Mouse (Mus musculus) embryo, embryonic 9.5 days (tissue): ENCODE data around the gene Pigt.

ENCODE experiments used
- DNase-seq: peaks from one replicate; pipeline ENCODE4 v3.0.0-alpha.2; 2017; ENCODE audit errors: extremely low spot score

The Pigt gene

DNA sequence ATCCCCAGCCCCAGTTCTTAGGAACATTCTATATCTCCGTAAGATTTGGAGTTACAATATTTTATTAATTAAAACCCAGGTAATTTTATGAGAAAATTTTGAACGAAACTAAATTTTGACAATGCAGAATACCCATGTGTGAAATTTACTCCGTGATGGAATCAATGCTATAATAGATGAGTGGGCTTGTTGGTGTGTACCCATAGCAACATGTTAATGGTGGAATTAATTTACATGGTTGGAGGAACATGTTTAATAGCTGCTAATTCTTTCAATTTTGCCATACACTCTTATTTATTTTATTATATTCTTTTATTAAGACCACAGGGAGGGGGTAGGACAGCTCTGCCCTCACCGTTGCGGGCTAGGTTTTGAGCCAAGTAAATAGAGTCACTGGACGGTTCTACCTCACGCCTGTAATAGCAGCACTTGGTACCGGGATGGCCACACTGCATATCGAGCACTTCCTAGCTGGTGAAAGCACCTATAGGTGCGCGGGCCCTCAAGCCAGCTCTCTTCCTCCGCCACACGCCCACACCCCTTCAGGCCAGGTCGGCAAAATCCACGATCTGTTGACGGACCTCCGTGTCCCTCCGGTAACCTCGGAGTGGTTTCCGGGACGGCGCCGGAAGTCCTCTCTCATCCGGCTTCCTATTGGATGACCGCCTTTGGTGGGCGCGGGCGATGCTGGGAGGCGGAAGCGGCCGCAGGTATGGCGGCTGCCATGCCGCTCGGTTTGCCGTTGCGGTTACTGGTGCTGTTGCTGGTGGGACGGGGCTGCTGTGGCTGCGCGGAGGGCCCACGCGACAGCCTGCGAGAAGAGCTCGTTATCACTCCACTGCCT is at the start of gene Pigt:
TSS of gene Pigt (plus strand) at position 674 of the 844 bp plus-strand sequence.
- peak; percentile 78 for DNase-seq

DNA sequence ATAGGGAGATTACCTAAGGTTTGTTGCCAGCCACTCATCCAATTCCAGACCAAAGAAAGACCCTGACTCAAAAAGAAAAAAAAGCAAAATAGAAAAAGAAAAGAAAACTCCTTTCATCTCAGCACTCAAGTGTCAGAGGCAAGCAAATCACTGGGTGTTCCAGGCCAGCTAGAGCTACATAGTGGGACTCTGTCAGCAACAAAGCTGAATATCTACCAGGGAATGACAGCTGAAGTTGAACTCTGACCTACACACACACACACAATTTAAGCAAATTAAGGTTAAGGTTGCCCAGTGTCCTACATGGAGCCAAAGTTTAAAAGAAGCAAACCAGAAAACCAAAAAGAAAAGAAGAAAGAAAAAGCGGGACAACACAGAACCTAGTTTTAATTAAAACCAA is 49.2 kb upstream of the Pigt start:
- no peak for DNase-seq

DNA sequence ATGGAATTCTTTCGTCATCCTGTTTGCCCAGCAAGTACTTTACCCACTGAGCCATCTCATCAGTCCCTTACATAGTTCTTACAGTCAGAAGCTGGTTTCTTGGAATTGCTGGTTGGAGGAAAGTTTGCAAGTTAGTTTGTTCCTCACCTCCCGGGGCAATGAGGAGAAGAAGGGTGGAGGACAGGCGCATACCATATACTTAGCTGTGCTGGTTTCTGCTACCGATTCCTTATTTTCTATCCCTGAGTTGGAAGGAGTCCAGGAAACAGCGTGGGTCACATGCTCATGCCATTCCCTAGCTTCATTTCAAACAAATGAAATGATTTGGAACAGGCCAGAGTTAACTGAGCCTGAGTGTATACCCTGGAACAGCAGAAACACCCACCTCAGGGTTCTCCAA is 48.4 kb upstream of the Pigt start:
- DNase-seq, result no peak

DNA sequence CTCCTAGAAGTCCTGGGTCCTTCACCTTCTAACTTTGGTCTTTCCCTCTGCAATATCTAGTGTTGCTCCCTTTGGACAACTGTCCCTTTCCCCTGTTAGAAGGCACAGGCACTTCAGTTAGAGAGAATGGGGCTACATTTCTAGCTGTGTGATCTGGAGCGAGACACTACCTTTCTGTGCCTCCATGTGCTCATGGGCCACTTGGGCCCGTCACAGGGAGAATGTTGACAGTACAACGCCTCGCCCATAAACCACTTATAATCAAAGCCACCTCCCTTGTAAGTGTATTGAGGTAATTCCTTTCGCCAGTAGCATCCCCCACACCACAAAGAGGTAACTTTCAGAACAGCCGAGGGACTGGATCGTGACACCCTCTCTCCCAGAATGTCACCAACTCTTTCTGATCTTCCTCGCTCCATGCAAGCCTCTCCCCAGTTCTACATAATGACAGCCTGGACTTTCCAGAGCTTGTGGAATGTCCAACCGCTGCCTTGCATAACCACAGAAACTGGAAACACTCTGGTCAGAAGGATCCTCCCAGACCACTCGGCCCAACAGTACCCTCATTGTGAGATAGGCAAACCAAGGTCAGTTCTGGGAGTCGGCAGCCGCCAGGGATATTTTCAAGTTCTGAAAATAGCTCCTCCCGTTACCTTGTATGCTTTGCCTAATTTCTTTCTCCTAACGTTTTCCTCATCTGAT is 47.8 kb upstream of the Pigt start:
- DNase-seq, result no peak

DNA sequence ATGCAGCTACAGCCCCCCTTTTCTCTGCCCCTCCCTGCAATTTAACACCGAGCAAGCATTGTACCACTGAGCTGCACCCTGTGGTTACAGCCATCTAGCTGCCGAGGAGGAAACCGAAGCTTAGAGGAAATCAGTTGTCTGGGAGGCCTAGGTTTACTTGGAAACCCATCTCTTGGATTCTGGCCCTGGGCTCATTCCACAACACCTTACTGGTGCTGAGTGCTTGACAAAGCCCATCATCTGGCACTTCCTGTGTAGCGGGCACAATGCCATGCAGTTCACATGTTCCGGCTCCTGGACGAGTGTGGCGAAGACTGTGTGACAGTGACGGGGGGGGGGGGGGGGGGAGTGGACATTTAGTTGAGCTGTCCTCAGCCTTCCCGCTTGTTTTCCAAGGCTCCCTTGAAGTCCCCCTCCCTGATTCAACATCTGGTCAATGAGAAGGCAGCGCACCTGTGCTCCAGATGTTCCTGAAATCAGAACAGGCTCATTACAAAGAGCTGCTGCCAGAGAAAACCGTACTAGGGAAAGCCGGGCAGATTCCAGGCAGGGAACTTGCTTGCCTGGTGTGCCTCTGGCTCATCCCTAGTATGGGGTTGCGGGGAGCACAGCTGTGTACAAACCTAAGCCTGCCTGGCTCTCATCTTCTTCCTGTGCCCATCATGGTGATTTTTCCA is 45.2 kb upstream of the Pigt start:
- DNase-seq, result no peak

DNA sequence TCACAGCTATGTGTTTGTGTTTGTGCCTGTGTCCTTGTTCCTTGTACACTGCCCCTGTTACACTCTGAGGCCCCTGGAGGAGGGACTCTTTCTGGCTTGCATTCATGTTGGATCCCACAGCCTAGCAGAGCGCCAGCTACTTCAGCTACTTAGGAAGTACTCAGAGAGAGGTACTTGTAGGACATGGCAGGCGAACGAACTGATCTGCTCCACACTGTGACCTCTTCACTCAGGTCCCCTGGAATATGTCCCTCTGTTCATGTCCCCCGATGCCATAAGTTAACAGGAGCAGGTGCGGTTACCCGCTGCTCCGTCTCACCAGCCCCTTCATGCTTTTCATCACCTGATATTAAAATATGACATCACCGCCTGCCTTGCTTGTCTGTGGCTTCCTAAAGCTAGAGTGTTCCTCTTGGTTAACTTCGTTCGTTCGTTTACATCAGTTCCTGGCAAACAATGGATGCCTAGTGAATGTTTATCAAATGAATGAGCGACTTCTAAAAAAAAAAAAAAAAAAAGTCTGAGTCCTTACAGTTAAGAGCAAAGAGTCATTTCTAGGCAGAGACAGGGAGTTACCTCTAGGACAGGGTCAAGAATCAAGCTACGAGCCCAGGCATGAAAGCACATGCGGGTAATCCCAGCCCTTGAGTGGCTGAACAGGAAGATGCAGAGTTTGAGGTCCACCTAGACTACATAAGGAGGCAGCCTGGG is 44.1 kb upstream of the Pigt start:
- no peak for DNase-seq

DNA sequence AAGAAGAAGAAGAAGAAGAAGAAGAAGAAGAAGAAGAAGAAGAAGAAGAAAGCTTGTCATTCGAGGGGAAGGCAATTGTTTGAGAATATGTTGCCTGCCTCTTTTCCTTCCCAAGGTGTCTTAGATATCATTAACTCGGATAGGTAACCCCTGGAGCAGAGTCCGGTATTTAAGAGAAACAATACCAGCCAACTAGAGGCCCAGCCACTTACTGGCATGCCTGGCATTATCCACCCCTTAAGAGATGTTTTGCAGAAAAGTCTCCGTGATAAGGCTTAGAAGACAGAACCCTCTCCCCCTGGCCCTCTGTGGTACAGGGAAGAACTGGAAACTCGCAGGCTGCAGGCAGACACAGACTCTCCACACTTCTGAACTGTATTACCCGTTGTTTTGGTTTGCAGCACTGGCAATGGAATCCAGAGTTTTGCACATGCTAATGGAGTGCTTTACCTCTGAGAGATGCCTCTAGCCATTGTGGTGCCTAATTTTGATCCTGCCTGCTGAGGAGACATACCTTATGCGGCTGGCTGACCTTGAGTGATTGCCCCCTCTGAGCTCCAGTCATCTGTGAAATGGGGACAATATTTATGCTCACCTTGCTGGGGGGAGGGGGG is 43.3 kb upstream of the Pigt start:
- no peak for DNase-seq

DNA sequence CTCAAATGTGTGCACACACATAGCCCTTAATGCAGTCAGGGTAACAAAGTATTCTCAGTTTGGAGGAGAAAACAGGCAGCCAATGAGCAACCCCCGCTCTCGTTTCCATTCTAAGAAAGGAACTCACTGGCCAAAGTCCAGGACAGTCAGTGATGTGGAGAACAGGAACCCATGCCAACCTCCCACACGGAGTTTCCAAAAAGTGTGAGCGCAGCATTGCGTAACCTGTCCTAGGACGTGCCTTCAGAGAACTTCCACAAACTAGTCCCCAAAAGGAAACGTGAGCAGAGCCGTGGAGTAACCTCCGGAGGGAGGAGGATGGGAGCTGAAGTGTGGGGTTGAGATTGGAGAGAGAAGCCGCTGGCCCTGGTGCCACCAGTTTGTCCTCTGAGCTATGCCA is 42.5 kb upstream of the Pigt start:
- no peak for DNase-seq

DNA sequence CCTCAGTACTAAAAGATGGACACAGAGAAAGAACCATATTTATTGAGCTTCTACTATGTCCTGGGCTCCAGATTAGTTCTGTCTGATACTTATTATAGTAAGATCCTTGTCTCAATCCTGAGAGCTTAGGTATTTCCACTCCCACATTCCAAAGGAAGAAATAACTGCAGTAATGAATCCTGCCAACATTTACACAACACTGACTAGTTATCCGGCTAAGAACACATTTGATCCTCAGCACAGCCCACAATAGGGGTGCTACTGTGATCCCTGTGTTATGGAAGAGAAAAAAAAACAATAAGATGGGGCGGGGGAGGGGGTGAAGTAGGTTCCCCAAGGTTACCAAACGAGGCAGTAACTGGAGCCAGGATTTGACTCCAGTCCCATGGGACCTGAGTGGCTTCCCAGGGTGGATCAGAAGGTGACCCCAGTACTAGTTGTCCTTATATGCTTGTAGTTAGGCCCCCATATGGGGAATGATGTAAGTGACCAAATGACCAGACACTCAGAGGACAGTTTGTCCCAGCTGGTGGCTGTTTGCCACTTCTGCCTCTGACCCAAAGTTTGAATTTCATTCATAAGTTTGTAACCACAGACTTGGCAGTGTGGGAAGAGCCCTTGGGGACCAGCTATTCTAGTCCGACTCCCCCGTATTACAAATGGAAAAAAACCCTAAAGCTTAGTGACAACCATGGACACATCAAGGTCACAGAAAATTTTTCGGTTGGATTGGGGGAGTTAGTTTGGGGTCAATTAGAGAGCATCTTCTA is 41.7 kb upstream of the Pigt start:
- no peak for DNase-seq

DNA sequence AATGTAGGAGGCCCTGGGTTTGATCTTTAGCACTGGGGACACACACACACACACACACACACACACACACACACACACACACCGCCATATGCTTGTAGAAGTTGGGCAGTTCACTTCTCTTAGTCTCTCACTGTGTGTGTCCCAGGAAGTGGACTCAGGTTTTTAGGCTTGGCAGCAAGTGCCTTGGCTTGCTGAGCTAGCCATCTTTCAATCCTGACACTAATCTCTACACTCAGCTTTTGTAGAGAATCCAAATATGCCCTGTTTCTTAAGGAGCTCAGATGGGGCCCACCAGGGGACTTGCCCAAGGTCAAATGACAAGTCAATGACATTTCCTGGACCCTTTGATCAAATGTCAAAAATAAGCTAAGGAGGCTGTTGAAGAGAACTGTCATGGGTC is 40.9 kb upstream of the Pigt start:
- no peak for DNase-seq

DNA sequence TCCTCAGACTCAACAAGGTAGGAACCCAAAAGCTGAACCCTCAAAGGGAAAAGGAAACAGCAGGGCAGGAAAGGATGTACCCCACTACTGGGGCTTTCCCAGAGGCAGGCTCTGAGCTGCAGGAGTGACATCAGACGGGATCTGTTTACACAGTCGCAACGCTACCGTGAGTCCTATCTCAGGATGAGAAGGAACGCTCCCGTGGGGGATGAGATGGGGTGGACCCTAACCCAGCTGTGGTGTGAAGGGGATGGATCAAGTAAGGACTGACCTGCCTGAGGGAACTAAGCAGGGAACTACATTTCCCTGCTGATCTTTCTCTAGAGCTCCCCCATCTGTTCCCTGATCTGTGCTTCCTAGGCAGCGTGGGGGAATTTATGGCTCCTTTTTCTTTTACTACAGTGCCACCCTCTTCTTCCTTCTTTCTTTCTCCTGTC is 40.4 kb upstream of the Pigt start, which contains the start of gene Sys1:
TSS of gene Sys1 (plus strand) at position 101 of the 437 bp plus-strand sequence.
- DNase-seq, result peak; percentile 53

DNA sequence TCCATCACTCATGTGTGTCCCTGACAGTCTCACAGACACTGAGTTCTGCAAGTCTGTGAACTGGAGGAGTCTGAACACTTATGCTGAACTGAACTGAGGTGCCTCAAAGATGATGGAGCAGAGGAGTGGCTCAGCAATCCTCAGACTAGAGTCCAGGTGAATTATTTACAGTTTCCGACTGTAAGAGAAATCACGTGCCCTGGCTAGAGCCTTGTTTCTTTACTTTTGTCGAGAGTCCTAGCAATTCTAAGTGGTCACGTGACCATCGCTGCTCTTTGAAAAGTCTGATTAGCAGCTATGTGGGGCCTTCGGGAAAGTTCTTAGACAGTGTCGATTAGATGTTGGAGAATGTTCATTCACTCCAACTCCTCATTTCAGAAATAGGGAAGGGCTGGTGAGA is 39.4 kb upstream of the Pigt start:
- DNase-seq, result no peak

DNA sequence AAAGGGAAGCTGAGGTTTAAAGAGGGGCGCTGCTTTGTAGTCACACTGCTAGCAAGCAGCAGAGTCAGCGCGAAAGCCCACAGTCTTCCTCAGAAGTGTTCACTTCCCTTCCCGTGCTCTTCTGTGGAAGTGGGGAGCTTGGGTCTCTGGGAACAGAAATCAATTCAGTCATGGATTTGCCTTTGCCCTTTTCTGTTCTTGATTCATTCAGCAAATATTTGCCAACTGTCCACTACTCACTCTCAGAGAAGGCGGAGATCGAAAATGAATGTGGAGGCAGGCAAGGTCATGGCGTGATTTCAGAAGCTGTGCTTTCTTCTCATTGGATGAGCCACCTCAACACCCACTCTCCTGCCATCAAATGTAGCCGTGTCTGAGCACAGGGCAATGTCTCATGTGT is 38.8 kb upstream of the Pigt start:
- no peak for DNase-seq

DNA sequence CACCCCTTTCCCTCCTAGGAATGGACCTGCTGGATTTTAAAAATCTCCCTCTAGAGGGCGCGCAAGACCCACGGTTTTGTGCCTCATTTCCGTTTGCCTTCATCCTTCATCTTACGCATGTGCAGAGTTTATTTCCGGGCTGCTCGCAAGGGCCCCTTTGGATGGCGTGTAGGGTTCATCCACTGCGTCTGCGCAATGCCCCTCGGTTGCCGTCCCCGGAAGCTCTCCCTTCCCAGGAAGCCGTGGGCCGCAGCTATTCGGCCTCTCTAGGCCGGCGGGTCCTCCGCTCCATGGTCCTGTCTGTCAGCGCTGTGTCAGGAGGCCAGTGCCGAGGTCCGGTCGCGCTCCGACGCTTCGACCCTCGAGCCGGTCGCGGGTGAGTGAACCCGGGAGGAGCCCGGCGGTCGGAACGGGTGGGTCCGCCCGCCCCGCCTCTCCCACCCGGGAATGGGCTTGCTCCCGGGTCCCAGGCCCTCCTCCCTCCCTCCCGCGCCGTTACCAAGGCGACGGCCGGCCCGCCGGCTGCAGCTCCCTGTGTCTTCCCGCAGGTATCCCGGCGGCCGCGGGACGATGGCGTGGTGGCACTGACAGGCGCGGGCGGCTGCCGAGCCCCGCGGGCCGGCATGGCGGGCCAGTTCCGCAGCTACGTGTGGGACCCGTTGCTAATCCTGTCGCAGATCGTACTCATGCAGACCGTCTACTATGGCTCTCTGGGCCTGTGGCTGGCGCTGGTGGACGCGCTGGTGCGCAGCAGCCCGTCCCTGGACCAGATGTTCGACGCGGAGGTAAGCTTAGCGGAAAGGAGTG is 36.4 kb upstream of the Pigt start, which contains the start of gene Gm20458:
TSS of gene Gm20458 (plus strand) at position 223 of the 807 bp plus-strand sequence.
- DNase-seq, result peak; percentile 96

DNA sequence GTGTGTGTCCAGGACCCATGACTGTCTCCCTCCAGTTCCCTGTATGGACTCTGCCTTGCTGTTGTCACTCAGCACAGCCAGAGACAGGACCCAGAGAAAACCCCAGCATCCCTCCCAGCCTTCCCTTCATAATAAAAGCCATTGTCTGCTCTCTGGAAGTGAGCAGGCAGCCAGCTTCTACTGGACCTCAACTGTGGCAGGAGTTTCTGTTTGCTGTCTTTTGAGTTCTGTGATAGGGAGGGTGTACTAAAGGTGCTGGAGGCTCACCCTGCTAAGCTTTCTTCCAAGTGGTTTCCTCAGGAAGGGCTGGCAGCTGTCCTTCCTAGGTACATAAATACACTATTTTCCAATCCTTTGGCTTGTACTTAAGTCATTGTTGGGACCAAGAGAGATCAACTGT is 32.2 kb upstream of the Pigt start:
- no peak for DNase-seq

DNA sequence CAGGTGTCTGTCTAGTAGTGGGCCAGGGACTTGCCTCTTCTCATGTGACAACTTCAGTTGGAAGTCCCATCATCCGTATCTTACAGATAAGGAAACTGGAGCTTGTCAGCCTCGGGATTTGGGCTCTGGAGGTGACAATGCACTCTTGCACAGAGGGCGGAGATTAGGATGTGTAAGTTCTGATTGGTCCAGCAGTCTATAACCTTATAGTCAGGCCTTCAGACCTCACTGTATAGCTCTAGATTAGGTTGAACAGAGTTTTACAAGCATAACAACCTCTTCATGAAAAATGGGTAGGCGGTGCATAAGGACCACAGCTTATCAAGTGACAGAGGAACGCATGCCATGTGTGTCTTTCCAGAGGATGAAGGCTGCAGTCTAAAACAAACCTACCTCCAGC is 30.5 kb upstream of the Pigt start:
- no peak for DNase-seq

DNA sequence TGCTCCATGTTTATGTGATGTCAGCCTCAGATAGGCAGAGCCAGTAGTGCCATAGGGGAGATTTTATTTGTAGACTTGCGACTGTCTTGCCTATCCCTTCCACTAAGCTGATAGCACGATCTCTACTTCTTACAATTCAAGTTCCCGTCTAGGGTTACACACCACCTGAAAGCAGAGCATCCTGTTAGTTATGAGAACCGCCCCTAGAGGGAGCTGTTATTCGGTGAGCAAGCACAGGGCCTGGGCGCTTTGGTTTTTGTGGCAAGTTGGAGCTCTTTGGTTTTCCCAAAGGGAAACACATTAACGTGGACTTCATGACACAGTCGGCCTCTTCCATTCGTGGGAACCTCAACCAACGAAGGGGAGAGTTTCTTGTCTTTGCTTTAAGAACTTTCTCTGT is 27.1 kb upstream of the Pigt start:
- DNase-seq, result peak; percentile 59

DNA sequence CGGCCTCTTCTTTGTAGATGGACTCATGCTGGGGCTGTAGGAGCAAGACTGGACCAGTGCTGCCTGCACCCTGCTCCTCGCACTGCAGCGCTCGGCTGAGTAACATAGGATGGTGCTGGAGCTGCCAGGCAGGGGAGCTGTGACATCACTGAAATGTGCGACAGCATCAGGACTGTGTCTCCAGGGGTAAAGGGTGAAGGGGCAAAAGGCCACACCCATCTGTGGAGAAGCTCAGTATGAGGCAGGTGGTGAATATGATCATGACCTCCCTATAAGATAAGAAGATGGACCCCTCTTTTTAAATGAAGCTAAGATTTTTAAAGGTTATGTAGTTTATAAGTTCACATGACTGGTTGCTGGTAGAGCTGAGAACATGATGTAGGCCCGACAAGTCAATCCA is 23.7 kb upstream of the Pigt start, which contains the start of gene Trp53tg5:
TSS of gene Trp53tg5 (minus strand) at position 101 of the 400 bp plus-strand sequence.
- no peak for DNase-seq

DNA sequence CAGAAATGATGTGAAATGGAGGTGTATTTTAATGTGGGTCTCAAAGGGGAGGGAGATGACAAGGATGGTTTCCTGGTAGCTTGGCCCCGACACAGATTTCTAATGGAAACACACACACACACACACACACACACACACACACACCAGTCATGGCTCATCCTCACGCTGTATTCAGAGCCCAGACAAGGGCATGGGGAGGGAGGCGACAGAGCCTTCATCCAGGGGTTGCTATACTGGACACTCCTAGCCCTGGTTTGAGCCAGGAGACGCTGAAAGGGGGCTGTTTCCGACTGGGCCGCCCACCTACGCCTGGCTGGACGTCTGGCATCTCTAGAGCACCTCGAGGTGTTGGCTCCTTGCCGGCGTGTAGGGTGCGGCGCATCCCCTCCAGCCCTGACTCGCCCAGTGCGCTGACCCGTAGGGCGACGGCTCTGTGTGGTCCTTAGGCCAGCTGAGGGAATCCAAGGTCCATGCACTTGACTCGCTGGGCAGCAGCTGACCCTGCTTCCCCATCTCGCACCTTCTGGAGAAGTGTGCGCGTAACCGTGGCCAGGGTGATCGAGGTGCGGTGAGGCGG is 11.6 kb upstream of the Pigt start, which contains the start of gene Dbndd2:
TSS of gene Dbndd2 (plus strand) at position 426 of the 577 bp plus-strand sequence.
- no peak for DNase-seq
